Mouse (Mus musculus) right cerebral cortex, postnatal 14 days (tissue): ENCODE data around the gene Slc1a1.

ENCODE experiments used
- DNase-seq: peaks from one replicate; pipeline ENCODE4 v3.0.0; 2022

Slc1a1 gene

GRCm38 (mm10) chr19:28854831-28855230, 20.0 kb downstream of the Slc1a1 start:
- no peak for DNase-seq

GRCm38 (mm10) chr19:28860246-28860645, 25.4 kb downstream of the Slc1a1 start:
- DNase-seq, result no peak

- no peak for DNase-seq
Measured at GRCm38 (mm10) chr19:28863626-28864025, 28.8 kb downstream of the Slc1a1 start.

- no peak for DNase-seq
Measured at GRCm38 (mm10) chr19:28864981-28865380, 30.1 kb downstream of the Slc1a1 start.

- no peak for DNase-seq
Measured at GRCm38 (mm10) chr19:28865501-28865900, 30.7 kb downstream of the Slc1a1 start.

- DNase-seq, result no peak
Measured at GRCm38 (mm10) chr19:28869251-28869855, 34.5 kb downstream of the Slc1a1 start.

- no peak for DNase-seq
Measured at GRCm38 (mm10) chr19:28870351-28870750, 35.5 kb downstream of the Slc1a1 start.

GRCm38 (mm10) chr19:28879476-28879875, 44.6 kb downstream of the Slc1a1 start:
- no peak for DNase-seq

- peak; percentile 48 for DNase-seq
Measured at GRCm38 (mm10) chr19:28883126-28883525, 48.3 kb downstream of the Slc1a1 start.

GRCm38 (mm10) chr19:28888496-28888895, 53.6 kb downstream of the Slc1a1 start:
- DNase-seq, result no peak

GRCm38 (mm10) chr19:28889251-28889650, 54.4 kb downstream of the Slc1a1 start:
- no peak for DNase-seq

GRCm38 (mm10) chr19:28891238-28891637, 56.4 kb downstream of the Slc1a1 start:
- DNase-seq, result no peak

- no peak for DNase-seq
Measured at GRCm38 (mm10) chr19:28891864-28892263, 57.0 kb downstream of the Slc1a1 start.

GRCm38 (mm10) chr19:28896639-28897038, 61.8 kb downstream of the Slc1a1 start:
- no peak for DNase-seq

- DNase-seq, result no peak
Measured at GRCm38 (mm10) chr19:28897497-28897896, 62.6 kb downstream of the Slc1a1 start.

GRCm38 (mm10) chr19:28900771-28901170, 65.9 kb downstream of the Slc1a1 start:
- no peak for DNase-seq

- DNase-seq, result no peak
Measured at GRCm38 (mm10) chr19:28902111-28902510, 67.3 kb downstream of the Slc1a1 start.

GRCm38 (mm10) chr19:28902806-28903205, 68.0 kb downstream of the Slc1a1 start:
- DNase-seq, result no peak

GRCm38 (mm10) chr19:28903536-28904119, 68.8 kb downstream of the Slc1a1 start:
- no peak for DNase-seq

GRCm38 (mm10) chr19:28908186-28908585, 73.3 kb downstream of the Slc1a1 start:
- no peak for DNase-seq

GRCm38 (mm10) chr19:28908693-28909092, 73.8 kb downstream of the Slc1a1 start:
- DNase-seq, result peak; percentile 26

GRCm38 (mm10) chr19:28914598-28914997, 79.7 kb downstream of the Slc1a1 start:
- DNase-seq, result no peak

- no peak for DNase-seq
Measured at GRCm38 (mm10) chr19:28915602-28916250, 80.9 kb downstream of the Slc1a1 start.

GRCm38 (mm10) chr19:28916492-28916891, 81.6 kb downstream of the Slc1a1 start:
- DNase-seq, result no peak
